Mouse (Mus musculus) T-helper 1 cell (primary cell): ENCODE measurements around the gene Ceacam19.

Source experiments
- in situ Hi-C: fragments of 300-600 bp; cut with MboI, MseI; formaldehyde crosslinking; loops from one replicate; pipeline ENCODE4 v1.15.1; 2025; ENCODE audit warnings: high pct_unique_total_duplicates

The Ceacam19 gene

DNA sequence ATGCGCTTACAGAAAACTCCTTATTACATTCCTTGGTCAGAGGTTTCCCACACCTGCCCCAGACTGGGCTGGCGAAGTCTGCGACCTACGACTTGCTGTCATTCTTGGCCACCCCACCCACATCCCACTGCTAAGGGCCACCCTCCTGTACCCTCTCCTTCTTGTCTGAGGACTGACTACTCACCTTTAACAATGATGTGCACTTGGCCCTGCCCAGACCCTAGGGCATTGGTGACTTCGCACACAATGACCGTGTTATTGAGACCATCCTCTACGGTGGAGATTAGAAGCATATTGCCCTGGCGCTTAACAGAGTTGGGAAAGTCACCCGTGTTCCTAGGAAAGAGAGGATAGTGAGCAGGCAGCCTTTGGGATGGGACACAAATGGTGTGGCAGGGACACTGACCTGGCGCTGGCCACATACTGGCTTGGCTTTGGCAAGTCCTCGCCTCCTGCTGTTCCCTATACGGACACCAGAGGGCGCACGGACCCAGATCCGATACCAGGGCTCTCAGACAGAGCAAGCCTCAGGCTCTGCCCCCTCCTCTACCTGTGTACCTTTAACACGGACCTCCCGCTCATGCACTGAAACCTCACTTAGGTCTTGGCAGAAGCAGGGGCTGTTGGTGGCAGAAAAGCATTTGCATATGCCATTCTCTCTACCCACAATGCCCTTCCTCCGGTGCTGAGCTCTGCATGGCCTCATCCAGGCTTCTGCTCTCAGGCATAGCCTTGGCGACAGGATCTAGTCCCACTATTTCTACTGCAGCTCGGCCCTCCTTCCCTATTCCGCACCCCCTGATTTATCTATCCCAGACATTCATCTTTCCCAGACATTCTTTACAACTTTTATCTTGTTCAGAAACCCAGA is 22.9 kb upstream of the Ceacam19 start:
- in situ Hi-C loops, result loop anchor here (5.0 kb wide), 1 partner anchor 47 kb away; no protein-coding TSS in a partner anchor

DNA sequence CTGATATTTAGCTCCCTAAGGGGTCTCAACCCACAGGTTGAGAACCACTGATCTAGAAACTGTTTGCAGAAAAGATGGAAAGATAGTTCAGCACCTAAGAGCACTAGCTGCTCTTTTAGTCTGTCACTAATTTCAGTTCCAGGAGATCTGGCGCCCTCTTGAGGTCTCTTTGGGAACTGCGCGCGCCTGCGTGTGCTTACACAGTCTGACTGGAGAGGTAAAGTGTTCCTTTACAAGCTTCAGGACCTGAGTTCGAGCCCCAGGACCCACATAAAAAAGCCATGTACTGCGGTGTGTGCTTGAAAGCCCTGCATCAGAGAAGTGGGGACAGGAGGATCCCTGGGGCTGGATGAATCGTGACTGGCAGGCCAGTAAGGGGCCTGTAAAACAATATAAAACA is 2.1 kb upstream of the Ceacam19 start:
- in situ Hi-C loops, result no loop called here

DNA sequence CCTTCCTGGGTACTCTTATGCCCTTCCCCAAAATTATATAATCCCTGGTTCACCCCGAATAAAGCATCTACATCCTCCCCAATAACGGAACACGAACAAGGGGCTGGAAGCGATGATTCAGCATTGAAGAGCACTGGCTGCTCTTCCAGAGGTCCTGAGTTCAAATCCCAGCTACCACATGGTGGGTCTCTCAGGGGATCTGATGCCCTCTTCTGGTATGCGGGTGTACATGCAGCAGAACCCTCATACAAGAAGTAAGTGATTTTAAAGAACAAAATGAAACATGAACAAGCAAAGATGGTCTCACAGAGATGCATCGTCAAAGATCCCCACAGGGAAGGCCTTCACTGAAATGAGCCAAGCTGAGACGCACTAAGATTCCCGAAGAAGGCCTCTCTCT is 7.0 kb downstream of the Ceacam19 start:
- in situ Hi-C loops, result no loop called here

DNA sequence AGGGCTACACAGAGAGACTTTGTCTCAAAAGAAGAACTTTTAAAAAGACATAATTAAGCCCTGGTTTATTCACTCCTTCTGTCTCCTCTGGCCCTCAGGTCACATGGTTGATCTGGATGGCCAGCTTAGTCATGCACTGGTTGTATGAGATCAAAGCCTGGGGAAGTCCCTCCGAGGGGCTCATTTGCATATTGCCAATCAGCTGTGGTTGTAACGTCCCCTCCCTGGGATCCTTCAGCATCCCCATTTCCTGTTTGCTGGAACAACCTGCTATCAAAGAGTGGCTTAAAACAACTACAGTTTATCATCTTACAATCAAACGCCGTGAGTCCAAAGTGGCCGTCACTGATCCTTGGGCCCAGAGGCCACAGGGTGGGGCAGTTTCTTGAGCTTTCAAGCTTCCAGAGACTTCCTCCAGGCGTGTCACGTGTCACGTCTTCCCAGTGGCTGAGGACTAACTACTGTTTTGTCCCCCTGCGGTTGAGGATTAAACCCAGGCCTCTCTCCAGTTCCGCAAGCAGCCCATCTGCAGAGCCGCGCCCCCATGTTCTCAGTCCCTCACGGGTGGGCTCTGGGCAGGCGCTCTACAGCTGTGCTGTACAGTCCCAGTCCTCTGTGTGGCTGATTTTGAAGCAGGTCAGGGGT is 10.9 kb downstream of the Ceacam19 start:
- in situ Hi-C loops, result no loop called here

DNA sequence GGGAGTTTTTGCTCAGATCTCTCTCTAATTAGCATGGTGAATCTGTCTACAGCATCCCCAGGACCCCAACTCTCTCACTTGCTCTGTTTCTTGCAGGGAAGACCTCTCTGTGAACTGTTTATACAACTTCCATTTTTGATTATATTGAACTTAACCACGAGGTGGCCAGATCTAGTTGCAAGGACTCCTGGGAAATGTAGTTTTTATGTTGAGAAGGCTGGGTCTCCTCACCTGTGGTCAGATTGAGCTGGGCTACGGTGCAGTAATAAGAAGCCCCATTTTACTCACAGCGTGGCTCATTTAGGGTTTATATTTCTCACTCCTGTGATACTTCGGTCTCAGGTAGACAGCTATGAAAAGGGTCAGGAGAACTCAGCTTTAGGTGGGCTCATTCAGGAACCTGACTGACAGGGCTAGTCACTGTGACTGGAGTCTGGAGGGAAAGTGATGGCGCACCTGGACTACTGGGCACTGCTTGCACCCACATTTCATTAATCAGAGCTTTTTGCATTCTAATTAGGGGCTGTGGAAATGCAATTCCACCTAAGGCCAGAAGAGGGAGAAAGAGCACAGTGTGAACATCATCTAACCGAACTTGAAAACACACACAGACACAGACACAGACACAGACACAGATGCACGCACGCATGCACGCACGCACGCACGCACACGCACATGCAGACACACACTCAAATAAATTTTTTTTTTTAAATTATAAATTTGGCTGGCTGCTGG is 11.7 kb downstream of the Ceacam19 start:
- in situ Hi-C loops, result no loop called here

DNA sequence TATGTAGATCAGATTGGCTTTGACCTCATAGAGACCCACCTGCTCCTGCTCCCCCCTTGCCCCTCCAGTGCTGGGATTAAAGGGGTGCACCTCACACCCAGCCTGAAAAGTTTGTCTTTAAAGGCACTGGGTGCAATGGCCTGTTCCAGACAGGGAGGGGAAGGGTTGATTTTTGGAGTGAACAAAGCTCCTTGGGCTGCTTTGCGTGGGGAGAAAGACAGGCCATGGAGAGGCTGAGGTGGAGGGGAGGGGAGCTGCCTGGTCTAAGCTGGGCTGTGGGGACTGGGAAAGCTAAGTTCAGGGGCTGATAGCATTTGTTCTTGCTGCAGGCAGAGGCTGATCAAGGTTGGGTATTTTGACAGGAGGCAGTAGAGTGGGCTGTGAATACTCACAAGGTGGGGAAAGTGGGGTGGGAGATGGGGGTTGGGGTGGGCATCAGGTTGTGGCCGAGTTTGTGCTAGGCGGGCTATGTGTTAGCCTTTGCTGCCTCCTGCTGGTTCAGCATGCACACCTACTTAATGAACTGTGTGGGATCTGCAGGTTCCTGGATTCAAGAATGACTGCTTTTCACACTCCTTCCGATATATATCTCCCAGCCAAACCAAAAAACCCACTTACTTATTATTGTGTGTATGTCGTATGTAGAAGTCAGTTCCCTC is 15.7 kb downstream of the Ceacam19 start:
- in situ Hi-C loops, result no loop called here

DNA sequence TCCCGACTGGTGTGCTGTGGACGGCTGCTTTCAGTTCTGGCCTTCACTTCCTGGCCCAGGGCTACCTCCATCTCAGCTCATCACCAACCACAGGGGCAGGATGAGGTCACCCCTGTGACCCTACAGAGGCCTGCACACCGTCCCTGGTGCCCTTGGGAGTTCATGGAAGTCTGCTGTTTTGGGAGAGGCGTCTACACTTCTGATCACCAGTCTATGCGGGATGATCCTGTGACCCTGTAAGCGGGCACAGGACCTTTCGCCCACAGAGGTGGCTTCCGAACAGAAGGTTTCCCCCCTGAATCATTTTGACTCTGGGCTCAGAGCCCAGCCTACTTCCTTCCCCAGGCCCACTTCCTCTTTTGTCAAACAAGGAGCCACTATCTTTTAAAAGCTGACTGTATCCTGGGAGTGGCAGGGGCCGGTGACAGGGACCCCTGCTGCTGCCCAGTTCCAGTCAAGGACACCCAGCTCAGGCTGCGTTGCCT is 16.6 kb downstream of the Ceacam19 start:
- in situ Hi-C loops, result no loop called here

DNA sequence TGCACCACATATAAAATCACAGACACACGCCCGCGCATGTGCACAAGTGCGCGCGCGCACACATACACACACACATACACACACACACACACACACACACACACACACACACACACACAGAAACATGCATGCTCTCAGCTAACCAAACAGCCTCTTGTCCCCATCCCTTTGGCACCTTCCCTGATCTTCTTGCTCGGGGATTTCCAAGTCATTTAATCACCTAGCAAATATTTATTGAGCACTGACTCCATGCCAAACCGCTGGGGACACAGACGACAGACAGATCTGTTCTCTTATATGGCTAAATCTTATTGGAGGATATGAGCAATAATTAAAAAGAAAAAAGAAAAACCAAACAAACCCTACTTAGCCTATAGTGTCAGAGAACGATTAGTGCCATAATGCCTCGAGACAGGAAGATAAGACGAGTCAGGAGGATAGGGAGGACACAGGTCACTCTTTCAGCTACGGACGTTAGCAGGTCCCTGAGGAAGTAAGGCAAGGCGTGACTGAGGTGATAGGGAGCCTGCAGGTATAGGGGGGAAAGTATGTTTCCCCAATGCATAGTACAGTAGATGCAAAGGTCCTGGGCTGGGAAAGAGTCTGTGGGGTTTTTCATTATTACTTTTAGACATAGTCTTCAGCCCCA is 19.9 kb downstream of the Ceacam19 start:
- in situ Hi-C loops, result no loop called here

DNA sequence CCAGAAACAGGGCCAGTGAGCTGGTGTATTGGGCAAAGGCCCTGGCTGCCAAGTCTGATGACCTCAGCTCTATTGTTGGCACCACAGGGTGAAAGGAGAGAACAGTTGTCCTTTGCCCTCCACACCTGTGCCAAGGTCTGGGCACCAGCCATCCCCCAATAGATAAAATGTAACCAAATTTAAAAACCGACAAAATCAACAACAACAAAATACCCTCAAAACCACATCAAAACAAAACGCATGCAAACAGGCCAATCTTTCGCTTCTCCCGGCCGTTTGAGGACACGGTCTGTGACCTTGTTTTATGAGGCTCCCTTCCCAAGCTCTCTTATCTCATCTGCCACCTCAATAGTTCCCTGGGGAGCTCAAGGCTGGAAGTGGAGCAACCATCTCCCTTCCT is 21.3 kb downstream of the Ceacam19 start:
- in situ Hi-C loops, result no loop called here

DNA sequence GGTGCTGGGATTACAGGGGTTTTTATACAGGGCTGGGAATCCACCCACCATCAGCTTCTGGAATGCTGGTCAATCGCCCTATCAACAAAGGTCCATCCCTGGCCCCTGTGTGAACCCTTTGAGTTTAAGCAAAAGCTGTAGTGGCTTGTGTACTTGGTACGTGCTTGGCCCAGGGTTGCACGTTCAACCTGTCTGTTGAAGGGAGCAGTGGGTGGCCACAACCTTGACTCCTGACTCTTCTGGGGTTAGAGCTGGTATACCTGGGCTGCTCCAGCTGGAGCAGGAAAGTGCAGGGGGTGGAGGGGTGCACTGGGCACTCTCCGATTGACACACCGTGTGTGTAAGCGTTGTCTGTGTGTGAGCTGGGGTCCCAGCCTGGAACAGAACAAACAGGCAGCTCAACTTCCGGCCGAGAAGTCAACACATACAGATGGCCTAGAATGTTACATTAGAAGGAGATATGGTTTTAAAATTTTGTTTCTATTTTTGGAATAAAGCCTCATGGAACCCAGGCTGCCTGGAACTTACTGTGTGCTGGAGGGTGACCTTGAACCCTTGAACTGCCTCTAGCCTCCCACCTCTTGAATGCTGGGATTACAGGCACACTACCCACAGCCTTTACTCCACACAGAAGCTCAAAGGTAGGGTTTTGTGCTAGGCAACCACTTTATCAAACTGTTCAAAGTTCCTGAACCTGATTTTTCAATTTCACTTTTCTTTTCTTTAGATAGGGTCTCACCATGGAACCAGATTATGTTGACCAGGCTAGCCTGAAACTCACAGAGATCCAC is 22.3 kb downstream of the Ceacam19 start:
- in situ Hi-C loops, result no loop called here

DNA sequence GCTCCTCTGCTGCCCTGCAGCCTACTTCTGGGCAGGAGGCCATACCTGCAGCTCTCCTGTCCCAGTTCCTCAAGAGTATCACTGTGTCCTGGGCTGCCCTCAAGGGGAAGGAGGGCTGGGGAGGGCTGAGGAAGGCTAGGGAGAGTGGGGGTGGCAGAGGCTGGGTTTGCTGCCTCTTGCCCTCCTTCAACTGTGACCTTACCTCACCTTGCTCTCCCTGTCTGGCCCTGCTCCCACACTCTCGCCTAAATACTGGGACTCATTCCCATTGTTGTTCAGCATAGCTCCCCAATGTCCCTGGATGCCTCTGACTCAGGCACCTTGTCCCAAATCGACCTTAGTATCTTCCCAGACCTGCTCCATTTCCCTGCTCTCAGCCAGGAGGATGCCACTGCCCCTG is 23.5 kb downstream of the Ceacam19 start:
- in situ Hi-C loops, result no loop called here

DNA sequence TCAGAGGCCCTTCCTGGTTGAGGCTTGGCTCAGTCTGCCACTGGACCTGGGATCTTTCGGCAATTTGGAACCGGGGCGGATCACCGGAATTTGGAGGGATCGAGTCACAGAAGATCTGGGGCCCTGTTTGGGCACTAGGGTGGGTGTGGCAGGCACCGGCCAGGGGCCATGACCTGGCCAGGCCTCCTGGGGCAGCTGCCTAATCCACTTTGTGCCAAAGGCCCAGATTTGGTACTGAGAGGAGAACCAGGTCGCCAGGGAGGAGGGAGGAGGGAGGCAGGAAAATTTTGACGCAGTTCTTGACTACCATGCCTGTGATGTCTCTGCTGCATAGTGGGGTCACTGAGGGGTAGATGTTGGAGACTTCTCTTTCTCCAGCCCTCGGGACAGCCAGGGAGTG is 26.6 kb downstream of the Ceacam19 start, which contains the start of gene Ceacam16:
TSS of gene Ceacam16 (minus strand) at position 101 of the 400 bp plus-strand sequence.
- in situ Hi-C loops, result no loop called here

DNA sequence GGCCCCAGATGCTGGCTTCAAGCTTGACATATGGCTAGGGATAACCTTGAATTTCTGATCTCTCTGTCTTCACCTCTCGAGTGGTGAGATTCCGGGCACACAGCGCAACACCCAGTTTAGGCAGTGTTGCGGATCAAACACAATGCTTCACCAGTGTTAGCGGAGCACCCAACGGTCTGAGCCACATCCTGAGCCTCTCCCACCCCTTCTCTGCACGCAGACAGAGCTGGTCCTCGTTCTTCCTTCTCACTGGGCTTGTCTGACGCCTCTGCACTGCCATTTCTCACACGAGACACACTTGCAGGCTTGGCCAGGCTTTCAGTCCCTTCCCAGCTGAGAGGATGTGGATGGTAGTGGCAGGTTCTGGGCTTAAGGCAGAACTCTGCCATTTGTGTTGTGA is 28.0 kb downstream of the Ceacam19 start:
- in situ Hi-C loops, result no loop called here

DNA sequence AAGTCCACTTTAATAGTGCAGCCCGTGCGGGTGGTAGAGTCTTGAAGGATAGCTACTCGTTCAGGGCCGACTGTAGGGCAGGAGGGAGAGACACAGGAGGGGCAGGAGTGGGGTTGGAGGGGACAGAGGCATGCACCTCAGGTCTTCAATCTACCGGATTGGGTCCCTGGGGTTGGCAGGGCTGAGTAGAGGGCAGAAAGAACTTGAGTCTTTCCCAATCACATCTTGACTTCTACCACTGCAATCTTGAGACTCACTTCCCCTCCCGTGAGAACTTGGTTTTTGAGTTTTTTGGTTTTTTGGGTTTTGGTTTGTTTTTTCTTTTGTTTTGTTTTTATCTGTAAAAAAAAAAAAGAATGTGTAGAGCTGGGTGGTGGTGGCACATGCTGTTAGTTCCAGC is 31.5 kb downstream of the Ceacam19 start:
- in situ Hi-C loops, result no loop called here

DNA sequence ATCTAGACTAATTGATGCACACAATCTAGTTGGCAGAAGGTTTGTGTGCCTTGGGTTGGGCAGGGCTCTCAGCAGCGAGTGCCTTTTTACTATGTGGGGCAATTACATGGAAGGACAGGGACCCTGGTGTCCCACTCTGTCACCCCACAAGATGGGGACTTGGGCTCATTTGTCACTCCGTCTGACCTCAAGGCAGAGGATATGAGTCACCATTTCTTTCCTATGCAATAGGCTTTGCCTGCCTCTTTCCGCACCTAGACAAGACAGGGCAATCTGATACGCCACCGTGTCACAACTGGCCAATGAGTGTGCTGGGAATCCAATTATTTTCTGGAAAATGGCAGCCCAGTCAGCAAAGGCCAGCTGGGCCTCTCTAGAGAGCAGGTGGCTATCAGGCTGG is 32.1 kb downstream of the Ceacam19 start:
- in situ Hi-C loops, result no loop called here

DNA sequence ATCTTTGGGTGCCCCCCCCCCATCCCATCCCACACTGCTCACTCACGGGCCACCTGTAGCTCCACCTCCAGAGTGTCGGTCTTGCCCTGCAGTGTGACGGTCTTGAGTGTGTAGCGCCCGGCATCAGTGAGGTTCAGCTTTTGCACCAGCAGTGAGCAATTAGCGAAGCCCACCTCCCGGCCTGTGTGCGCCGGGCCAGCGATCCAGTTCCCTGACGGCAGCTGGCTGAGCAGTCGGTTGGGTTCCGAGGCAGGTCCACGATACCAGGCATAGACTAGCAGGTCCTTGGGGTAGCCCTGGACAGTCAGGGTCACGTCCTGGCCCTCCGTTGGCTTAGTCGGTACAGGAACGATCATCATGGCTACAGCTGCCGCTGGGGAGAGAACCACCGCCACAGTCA is 34.2 kb downstream of the Ceacam19 start:
- in situ Hi-C loops, result no loop called here

DNA sequence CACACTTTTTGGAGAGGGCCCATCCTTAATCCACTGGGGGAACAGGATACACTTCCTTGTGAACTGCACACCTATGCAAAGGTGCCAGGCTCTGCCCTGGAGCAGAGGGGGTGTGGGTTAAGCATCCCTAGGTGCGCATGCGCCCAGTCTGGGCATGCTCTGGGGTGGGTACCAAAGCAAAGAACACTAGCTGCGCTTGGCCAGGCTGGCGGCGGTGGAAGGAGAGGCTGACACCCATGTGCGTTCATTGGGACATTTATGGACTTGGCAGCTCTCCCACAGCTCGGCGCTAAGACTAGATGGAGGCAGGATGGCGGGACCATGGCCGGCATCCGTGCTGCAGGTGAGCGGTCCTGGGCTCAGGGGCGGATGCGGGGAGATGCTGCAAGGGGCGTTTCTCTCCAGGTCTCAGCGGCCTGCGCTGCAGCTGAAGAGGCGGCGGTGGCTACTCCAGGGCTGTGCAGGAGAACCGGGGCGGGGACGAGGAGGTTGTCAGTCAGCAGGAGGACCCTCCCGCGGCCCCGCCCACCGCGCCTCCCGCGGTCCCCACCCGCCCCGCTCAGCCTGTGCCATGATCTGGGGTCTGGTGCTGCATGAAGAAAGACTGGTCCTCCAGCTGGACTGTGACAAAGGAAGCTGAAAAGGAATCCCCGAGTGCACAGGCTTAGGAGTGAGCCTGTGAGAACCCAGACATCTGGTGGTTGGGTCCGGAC is 35.8 kb downstream of the Ceacam19 start, which contains the start of gene Gm19345:
TSS of gene Gm19345 (plus strand) at position 146 of the 713 bp plus-strand sequence.
- in situ Hi-C loops, result no loop called here

DNA sequence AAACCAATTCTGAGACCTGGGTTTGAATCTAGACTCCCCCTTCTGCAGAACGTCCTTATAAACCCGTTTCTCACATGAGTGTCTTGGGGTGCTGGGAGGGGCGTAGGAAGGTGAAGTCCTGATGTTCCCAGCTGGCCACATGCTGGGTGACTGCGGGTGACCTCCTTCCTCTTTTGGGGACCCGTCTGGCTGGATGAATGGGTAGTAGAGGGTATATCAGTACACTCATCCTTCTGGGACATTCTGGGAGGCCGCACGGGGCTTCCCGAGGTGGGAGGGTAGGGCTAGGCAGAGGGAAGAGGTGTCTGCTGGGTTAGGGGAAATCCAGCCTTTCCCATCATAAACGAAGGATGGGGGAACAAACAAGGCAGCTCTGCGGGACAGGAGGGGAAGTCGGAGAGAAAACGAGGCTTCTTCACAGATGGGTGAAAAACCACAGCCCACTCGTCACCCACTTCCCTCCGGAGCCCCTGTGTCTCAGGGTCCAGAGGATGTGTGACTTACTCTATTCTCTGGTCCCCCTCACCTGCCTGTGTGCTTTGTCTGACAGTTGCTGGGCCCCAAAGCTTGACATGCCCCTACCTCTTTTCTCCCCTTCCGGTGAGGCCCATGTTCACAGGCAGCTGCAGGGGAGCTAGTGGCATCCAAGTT is 43.1 kb downstream of the Ceacam19 start:
- in situ Hi-C loops, result loop anchor here (5.0 kb wide), 1 partner anchor 42 kb away; no protein-coding TSS in a partner anchor

DNA sequence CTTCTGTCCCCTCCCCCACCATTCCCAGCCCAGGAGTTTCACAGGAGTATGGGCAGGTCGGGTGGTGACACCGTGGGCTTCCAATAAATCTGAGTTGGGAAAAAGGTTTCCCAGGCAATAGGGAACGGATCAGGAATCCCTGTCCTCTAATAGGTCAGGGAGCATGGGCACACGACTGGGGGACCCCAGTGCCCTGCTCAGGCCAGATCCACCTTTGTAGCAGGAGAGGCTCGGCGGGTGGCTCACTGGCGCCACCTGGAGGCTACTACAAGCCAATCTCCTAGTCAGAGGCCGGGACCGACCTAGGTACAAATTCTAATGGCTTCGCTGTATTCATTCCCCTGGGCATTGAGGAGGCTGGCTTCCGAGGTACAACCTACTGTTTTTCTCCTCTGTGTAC is 44.2 kb downstream of the Ceacam19 start:
- in situ Hi-C loops, result loop anchor here (5.0 kb wide), 1 partner anchor 41 kb away; no protein-coding TSS in a partner anchor
